Mouse (Mus musculus): ENCODE data around the gene A730061H03Rik.

A730061H03Rik gene

GRCm38 (mm10) chr14:55544334-55544733 lies 15.9 kb downstream of the A730061H03Rik start:
- DNase-seq = no peak

- DNase-seq = no peak
Observed at GRCm38 (mm10) chr14:55542268-55542667, 17.9 kb downstream of the A730061H03Rik start.

DNA sequence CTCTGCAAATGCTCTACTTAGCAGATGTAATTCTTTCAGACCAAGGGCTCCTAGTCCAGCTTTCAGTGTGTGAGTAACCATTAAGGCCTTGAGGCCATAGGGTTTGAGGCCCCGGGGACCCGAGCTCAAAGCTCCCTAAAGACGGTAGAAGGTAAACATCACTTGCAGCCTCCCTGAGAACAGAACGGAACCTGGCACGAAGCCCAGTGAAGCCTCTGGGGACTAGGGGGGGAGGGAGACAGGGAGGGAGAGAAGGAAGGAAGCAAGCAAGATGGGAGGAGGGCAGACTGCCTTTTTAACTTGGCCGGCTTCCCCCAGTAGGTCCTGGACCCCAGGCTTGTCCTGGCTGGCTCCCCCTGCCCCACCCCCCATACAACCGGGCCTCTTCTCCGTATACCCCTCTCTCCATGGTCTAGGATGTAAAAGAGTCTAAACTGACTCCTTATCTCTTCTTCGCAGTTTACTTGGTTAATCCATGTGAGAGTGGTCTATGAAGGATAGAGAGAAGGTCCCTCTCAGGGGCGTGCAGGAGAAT lies 19.4 kb downstream of the A730061H03Rik start:
- peak; percentile 34 to 53 for DNase-seq

DNA sequence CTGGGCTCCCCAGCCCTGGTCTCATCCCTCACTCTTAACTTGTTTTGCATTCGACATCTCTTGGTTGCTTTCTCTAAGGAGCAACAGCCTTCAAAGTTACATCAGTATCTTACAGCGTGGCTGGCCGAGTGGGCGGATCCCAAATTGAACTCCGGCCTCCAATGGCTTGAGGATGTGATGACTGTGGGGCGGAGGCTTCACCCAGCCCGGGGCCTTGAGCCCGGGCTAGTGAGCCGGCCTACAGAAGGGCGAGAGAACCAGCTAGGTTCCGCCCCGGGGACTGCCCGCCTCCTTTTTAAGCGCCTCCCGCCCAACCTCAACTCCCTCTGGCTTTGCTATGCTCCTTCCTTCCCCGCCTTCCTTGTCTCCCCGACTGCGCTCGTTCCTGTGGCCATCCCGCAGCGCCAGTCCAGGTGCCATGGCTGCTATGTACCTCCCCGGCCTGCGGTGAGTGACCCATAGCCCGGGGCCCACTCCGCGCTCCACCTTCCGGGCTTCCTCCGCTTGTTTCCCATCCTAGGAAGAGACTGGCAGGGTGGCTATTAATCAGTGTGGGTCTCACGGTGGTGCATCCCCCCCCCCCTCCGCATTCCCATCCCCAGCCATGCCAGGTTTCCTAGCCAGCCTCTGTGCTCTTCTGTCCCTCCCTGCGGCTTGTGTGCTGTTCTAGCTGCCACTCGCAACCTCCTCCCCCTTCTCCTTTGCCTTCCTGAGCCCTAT lies 20.0 kb downstream of the A730061H03Rik start, which contains the start of gene Pck2:
Pck2 (plus strand) TSS at position 200 of the 720 bp plus-strand sequence.
- peak; percentile 48 to 57 for DNase-seq

GRCm38 (mm10) chr14:55536116-55536745 lies 24.0 kb downstream of the A730061H03Rik start:
- no peak for DNase-seq

- DNase-seq = no peak
Observed at GRCm38 (mm10) chr14:55527940-55528339, 32.3 kb downstream of the A730061H03Rik start.

GRCm38 (mm10) chr14:55526674-55527073 lies 33.5 kb downstream of the A730061H03Rik start:
- no peak for DNase-seq

- no peak for DNase-seq
Observed at GRCm38 (mm10) chr14:55524785-55525184, 35.4 kb downstream of the A730061H03Rik start, which contains the start of gene Nrl. Nrl (minus strand) TSS chr14:55524981.

DNA sequence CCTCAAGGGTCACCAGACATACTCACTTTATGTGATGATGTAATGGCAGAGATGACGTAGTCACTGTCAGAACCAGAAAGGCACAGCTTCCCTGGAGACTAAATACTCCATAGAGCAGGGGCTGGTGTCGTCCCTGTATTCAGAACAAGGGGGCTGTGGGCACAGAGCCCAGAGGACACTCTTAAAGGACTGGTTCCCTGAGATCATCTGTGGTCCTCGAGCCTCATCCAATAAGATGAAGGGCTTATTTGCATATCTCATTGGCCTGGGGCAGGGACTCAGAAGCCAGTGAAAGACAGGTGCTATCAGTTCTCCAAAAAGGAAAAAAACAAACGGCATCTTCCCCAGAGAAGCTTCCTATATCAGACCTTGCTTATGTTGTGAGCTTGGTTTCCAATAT lies 36.1 kb downstream of the A730061H03Rik start:
- DNase-seq = no peak

GRCm38 (mm10) chr14:55520451-55521361 lies 39.5 kb downstream of the A730061H03Rik start:
- DNase-seq = no peak

GRCm38 (mm10) chr14:55519604-55520003 lies 40.6 kb downstream of the A730061H03Rik start:
- no peak for DNase-seq

- no peak for DNase-seq
Observed at GRCm38 (mm10) chr14:55518897-55519296, 41.3 kb downstream of the A730061H03Rik start.

- DNase-seq = no peak
Observed at GRCm38 (mm10) chr14:55515846-55516245, 44.4 kb downstream of the A730061H03Rik start.

- DNase-seq = no peak
Observed at GRCm38 (mm10) chr14:55513927-55514326, 46.3 kb downstream of the A730061H03Rik start.

DNA sequence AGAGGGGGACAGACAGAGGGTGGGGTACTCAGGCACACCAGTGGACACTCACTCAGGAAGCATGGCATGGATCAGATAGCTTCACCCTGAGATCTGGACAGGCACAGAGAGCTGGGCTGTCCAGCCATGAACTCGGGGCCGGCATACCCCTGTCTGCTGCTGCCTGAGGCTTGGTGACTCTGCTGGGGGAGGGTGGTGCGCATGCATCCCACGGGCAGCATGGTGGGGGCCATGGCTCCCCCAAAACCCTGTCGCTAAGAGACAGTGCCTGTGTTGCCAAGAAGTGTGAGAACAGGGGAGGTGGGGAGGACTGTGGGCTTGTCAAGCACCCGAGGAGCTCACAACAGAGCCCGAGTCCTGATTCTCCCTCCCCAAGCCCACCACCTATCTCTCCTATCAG lies 49.2 kb downstream of the A730061H03Rik start:
- DNase-seq = no peak

DNA sequence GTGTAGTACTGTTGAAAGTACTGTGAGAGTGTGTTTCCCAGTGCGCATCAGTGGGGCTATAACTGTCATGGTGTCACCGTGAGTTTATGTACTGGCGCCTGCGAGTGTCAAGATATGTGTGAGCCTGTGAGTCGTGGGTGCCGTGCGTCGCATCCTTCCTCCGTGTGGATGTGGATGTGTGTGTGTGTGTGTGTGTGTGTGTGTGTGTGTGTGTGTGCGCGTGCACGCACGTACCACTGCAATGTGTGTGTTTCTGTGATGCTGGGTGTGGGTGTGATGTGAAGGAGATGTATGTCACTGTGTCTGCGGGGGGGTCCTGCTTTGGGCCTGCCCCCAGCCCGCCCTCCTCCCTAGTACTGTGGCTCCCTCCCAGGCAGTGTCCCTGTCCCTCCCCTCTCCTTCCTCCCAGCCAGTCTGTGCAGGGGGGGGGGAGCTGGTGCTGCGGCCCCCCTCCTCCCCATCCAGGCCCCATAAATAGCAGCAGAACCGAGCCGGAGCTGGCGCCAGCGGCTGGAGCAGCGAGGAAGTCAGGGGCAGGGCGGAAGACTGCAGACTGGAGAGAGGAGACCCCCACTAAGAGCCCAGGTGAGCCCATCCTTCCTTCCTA lies 50.0 kb downstream of the A730061H03Rik start, which contains the start of gene Cpne6:
Cpne6 (plus strand) TSS at position 321 of the 607 bp plus-strand sequence.
- no peak for DNase-seq
